27 mouse cellular contexts compared by ENCODE assay signal in the genomic region with DNA sequence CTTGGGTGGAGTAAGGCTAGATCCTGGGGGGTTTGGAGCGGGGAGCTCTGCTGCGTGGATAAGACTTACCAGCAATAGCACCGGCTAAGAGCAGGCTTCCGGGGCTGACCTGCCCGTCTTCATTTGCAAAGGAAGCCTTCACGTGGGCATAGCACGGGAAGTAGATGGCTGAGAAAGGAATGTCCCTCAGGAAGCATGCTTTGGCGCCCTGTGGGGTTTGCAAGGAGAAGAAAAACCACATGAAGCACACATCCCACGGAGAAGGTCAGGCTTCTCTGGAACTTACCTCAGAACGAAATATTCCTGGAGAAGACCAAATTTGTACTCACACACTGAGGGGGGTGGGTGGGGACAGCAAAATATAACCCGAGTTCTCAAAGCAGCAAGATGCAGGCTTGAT.
DNase-seq lines count a peak whose midpoint lies in the region; ATAC-seq and TF ChIP-seq lines count a peak whose summit lies in the region.
"Had no signal": no experiment of that assay in that cellular context is flagged by ENCODE, and none has a peak within 500 bp of the region (broad histone marks: within the 10 kb centered on the region; RNA-seq: fewer than 3 reads in every experiment).

No protein-coding gene starts in this region.

- H3K27ac ChIP-seq in intestine, embryonic 14.5 days (ENCODE audit: low read depth), result no peak overlapping the region
- H3K27ac ChIP-seq in intestine, postnatal 0 days (ENCODE audit: low read depth, low read length), result no peak overlapping the region
- H3K27ac ChIP-seq in midbrain, embryonic 11.5 days (ENCODE audit: low read depth, low read length), result no peak overlapping the region
- H3K27ac ChIP-seq in midbrain, embryonic 14.5 days (replicated peaks; ENCODE audit: low read depth, low read length), result no peak overlapping the region
- H3K27ac ChIP-seq: embryonic facial prominence, embryonic 13.5 days; embryonic facial prominence, embryonic 15.5 days; forebrain, embryonic 10.5 days; forebrain, embryonic 12.5 days had no signal

- no peak for ATAC-seq in intestine, embryonic 14.5 days (replicated peaks; ENCODE audit: low FRiP score, low TSS enrichment, low read depth)
- no peak for ATAC-seq in intestine, postnatal 0 days
- no peak for ATAC-seq in midbrain, embryonic 11.5 days (ENCODE audit: low FRiP score)
- no peak for ATAC-seq in midbrain, embryonic 14.5 days (ENCODE audit: low FRiP score, low TSS enrichment)
- ATAC-seq: activated CD4-positive, CD25-positive, alpha-beta regulatory T cell, adult 4 months; forebrain, embryonic 14.5 days; forebrain, embryonic 16.5 days; Patski had no signal

- no peak for TF ChIP-seq CTCF in intestine, postnatal 0 days (IDR thresholded peaks at IDR 0.05; ENCODE audit: low read depth)

- DNase-seq in intestine, embryonic 14.5 days (ENCODE audit: low spot score), result peak; percentile 18
- peak; percentile 81 for DNase-seq in midbrain, embryonic 11.5 days (ENCODE audit: low spot score, missing footprints)
- no peak for DNase-seq in midbrain, embryonic 14.5 days
- peak; percentile 85 for DNase-seq in R1 (ENCODE audit: low read depth, low spot score)
- DNase-seq in urinary bladder, adult 2 months (ENCODE audit: low spot score), result no peak
- DNase-seq in kidney, adult 9 months, result no peak
- DNase-seq: adrenal gland, adult 2 months; adrenal gland, postnatal 10 days; adrenal gland, postnatal 25 days; cerebellum, adult 11 months; cerebellum, adult 18-20 months; cerebellum, adult 8-10 months; cerebellum, adult 9-11 months; cerebellum, postnatal 14 days; cerebellum, postnatal 36 days; embryo, embryonic 11 days had no signal

- 72% methylated on average over 11 of the region's 11 CpGs for WGBS in intestine, embryonic 14.5 days
- 75% methylated on average over 11 of the region's 11 CpGs for WGBS in intestine, postnatal 0 days
- whole genome bisulfite sequencing in midbrain, embryonic 11.5 days, result 72% methylated on average over 11 of the region's 11 CpGs
- 80% methylated on average over 11 of the region's 11 CpGs for WGBS in midbrain, embryonic 14.5 days

- no peak overlapping the region for H3K4me3 ChIP-seq in intestine, embryonic 14.5 days (ENCODE audit: low read depth, low read length)
- no peak overlapping the region for H3K4me3 ChIP-seq in intestine, postnatal 0 days (ENCODE audit: low read depth, low read length)
- H3K4me3 ChIP-seq in midbrain, embryonic 11.5 days (ENCODE audit: low read depth, low read length), result no peak overlapping the region
- H3K4me3 ChIP-seq in midbrain, embryonic 14.5 days (replicated peaks; ENCODE audit: low read depth, low read length), result no peak overlapping the region
- H3K4me3 ChIP-seq: embryonic facial prominence, embryonic 13.5 days; embryonic facial prominence, embryonic 15.5 days; erythroblast, embryonic 14.5 days; forebrain, embryonic 10.5 days; forebrain, embryonic 12.5 days had no signal

- no peaks in the 10 kb centered on the region for H3K36me3 ChIP-seq in intestine, embryonic 14.5 days (ENCODE audit: control insufficient read depth, insufficient read depth, low read length)
- H3K36me3 ChIP-seq in intestine, postnatal 0 days (ENCODE audit: control insufficient read depth, insufficient read depth), result no peaks in the 10 kb centered on the region; the same call in 1 of the 2 replicates
- no peaks in the 10 kb centered on the region for H3K36me3 ChIP-seq in midbrain, embryonic 11.5 days (ENCODE audit: control insufficient read depth, insufficient read depth, low read length)
- H3K36me3 ChIP-seq in midbrain, embryonic 14.5 days (ENCODE audit: control insufficient read depth, insufficient read depth, low read length), result no peaks in the 10 kb centered on the region
- H3K36me3 ChIP-seq: embryonic facial prominence, embryonic 13.5 days; embryonic facial prominence, embryonic 15.5 days; forebrain, embryonic 12.5 days had no signal

- no peak overlapping the region for H3K4me2 ChIP-seq in intestine, embryonic 14.5 days (ENCODE audit: low read length)
- no peak overlapping the region for H3K4me2 ChIP-seq in intestine, postnatal 0 days (replicated peaks; ENCODE audit: low read depth)
- no peak overlapping the region for H3K4me2 ChIP-seq in midbrain, embryonic 11.5 days
- no peak overlapping the region for H3K4me2 ChIP-seq in midbrain, embryonic 14.5 days (ENCODE audit: low read length)
- H3K4me2 ChIP-seq: embryonic facial prominence, embryonic 13.5 days; embryonic facial prominence, embryonic 15.5 days; forebrain, embryonic 12.5 days had no signal

- no peaks in the 10 kb centered on the region for H3K9me3 ChIP-seq in intestine, embryonic 14.5 days (ENCODE audit: control insufficient read depth, low read length)
- no peaks in the 10 kb centered on the region for H3K9me3 ChIP-seq in intestine, postnatal 0 days (ENCODE audit: control insufficient read depth)
- no peaks in the 10 kb centered on the region for H3K9me3 ChIP-seq in midbrain, embryonic 11.5 days (ENCODE audit: control insufficient read depth, low read length)
- H3K9me3 ChIP-seq in midbrain, embryonic 14.5 days (ENCODE audit: control insufficient read depth, low read length), result no peaks in the 10 kb centered on the region
- H3K9me3 ChIP-seq: embryonic facial prominence, embryonic 13.5 days; embryonic facial prominence, embryonic 15.5 days; forebrain, embryonic 10.5 days; forebrain, embryonic 12.5 days; G1E had no signal

- no peaks in the 10 kb centered on the region for H3K27me3 ChIP-seq in intestine, embryonic 14.5 days (replicated peaks; ENCODE audit: control insufficient read depth, insufficient read depth, low read length)
- no peaks in the 10 kb centered on the region for H3K27me3 ChIP-seq in intestine, postnatal 0 days (replicated peaks; ENCODE audit: control insufficient read depth, insufficient read depth, low read length)
- no peaks in the 10 kb centered on the region for H3K27me3 ChIP-seq in midbrain, embryonic 11.5 days (ENCODE audit: control insufficient read depth, insufficient read depth, low read length)
- H3K27me3 ChIP-seq in midbrain, embryonic 14.5 days (ENCODE audit: control insufficient read depth, insufficient read depth, low read length), result no peaks in the 10 kb centered on the region
- H3K27me3 ChIP-seq: forebrain, embryonic 12.5 days; Patski had no signal

- no peaks in the 10 kb centered on the region for H3K4me1 ChIP-seq in intestine, embryonic 14.5 days (replicated peaks; ENCODE audit: control insufficient read depth, insufficient read depth, low read length)
- no peaks in the 10 kb centered on the region for H3K4me1 ChIP-seq in intestine, postnatal 0 days (replicated peaks; ENCODE audit: control insufficient read depth, insufficient read depth, low read length)
- H3K4me1 ChIP-seq in midbrain, embryonic 11.5 days (ENCODE audit: control insufficient read depth, insufficient read depth, low read length), result no peaks in the 10 kb centered on the region
- H3K4me1 ChIP-seq in midbrain, embryonic 14.5 days (ENCODE audit: control insufficient read depth, insufficient read depth, low read length), result peaks cover 6% of the 10 kb centered on the region; the same call in 1 of the 2 replicates
- H3K4me1 ChIP-seq: embryonic facial prominence, embryonic 15.5 days had no signal

- H3K9ac ChIP-seq in intestine, embryonic 14.5 days (ENCODE audit: low read length), result no peak overlapping the region
- no peak overlapping the region for H3K9ac ChIP-seq in intestine, postnatal 0 days (ENCODE audit: low read depth, low read length)
- no peak overlapping the region for H3K9ac ChIP-seq in midbrain, embryonic 11.5 days (ENCODE audit: low read length)
- H3K9ac ChIP-seq in midbrain, embryonic 14.5 days (replicated peaks; ENCODE audit: low read length), result no peak overlapping the region
- H3K9ac ChIP-seq: embryonic facial prominence, embryonic 13.5 days; embryonic facial prominence, embryonic 15.5 days; forebrain, embryonic 12.5 days had no signal

Comparison
In these comparisons a context has a peak if more than half of its experiments do, and no peak if none do; other contexts are left out.
1. DNase-seq: peak in intestine, embryonic 14.5 days (single experiment), midbrain, embryonic 11.5 days (single experiment) and R1 (single experiment); none in midbrain, embryonic 14.5 days (single experiment), urinary bladder, adult 2 months (single experiment) and kidney, adult 9 months (single experiment).